Mouse (Mus musculus) C2C12 (cell line): ENCODE measurements around the gene Dnajc22.

Source experiments
- CTCF ChIP-seq: IDR thresholded peaks from one replicate; pipeline ENCODE4 v1.5.1; 2011; ENCODE audit not compliant: control insufficient read depth, insufficient read depth, insufficient read length
- FOSL1 ChIP-seq: IDR thresholded peaks from one replicate; pipeline ENCODE4 v1.8.0; 2011; ENCODE audit warnings: mild to moderate bottlenecking, low read length; ENCODE audit not compliant: poor library complexity, insufficient read depth, severe bottlenecking
- MAX ChIP-seq: IDR thresholded peaks from one replicate; pipeline ENCODE4 v1.6.1; 2011; ENCODE audit warnings: mild to moderate bottlenecking, control low read depth
- MYOG ChIP-seq: IDR thresholded peaks from one replicate; pipeline ENCODE4 v1.6.1; 2011; ENCODE audit not compliant: control insufficient read depth, insufficient read length; ENCODE audit errors: extremely low read depth
- USF1 ChIP-seq: IDR thresholded peaks from one replicate; pipeline ENCODE4 v1.6.1; 2011; ENCODE audit warnings: low read depth, mild to moderate bottlenecking, control low read depth, moderate library complexity

DNA sequence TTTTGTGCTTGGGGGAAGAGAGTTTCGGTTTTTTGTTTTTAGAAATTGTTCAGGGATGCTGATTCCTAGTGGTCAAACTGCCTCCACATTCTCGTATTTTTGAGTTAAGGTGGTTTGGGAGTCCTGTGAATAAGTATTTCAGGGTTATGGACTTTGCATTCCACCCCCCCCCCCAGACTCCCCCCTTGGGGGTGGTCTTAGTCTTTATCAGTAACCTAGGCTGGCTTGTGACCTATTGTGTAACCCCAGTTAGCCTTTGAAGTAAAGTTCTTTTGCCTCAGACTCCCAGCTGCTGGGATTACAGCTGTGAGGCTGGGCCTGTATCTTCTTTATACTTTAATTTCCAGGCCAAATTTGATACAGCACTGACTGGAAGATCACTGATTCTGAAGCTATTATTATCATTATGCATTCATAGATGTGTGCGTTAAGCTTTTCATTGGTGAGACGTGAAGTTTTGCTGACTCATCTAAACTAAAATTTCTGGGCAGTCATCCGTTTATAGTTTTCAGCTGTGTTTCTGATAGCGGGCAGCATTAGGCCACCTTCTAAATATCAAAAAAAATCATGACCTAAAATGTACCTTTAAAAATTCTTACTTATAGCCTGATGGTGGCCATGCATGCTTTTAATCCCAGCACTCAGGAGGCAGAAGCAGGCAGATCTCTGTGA, 35.0 kb downstream of the Dnajc22 start:
- TF ChIP-seq CTCF (no peak), MYOG (no peak), MAX (no peak), FOSL1 (no peak), USF1 (no peak)
